In genomic region chr4:93412695-93413094, GRCm38 (mm10) we compare ENCODE assay signal across 15 mouse cellular contexts.
"Had no signal": no experiment of that assay in that cellular context is flagged by ENCODE, and none has a peak within 500 bp of the region (broad histone marks: within the 10 kb centered on the region; RNA-seq: fewer than 3 reads in every experiment).

No protein-coding gene starts in this region.

- H3K27me3 ChIP-seq: midbrain, embryonic 12.5 days; neural tube, embryonic 12.5 days; stomach, embryonic 15.5 days had no signal

- H3K36me3 ChIP-seq: midbrain, embryonic 10.5 days; midbrain, embryonic 12.5 days; neural tube, embryonic 12.5 days; stomach, embryonic 15.5 days had no signal

- H3K27ac ChIP-seq: midbrain, embryonic 10.5 days; midbrain, embryonic 12.5 days; neural tube, embryonic 12.5 days; stomach, embryonic 15.5 days; stomach, postnatal 0 days had no signal

- DNase-seq: lung, adult 18-20 months; lung, embryonic 14.5 days; lung, postnatal 10 days; lung, postnatal 4 days; midbrain, embryonic 14.5 days; right cerebral cortex, postnatal 14 days; thymus, adult 2 months; thymus, postnatal 25 days; thymus, postnatal 4 days had no signal

- H3K9me3 ChIP-seq: midbrain, embryonic 10.5 days; midbrain, embryonic 12.5 days; neural tube, embryonic 12.5 days; stomach, embryonic 15.5 days had no signal

- H3K4me3 ChIP-seq: midbrain, embryonic 10.5 days; midbrain, embryonic 12.5 days; neural tube, embryonic 12.5 days; stomach, embryonic 15.5 days had no signal

- ATAC-seq: midbrain, embryonic 16.5 days had no signal

- H3K9ac ChIP-seq: lung, embryonic 14.5 days; midbrain, embryonic 12.5 days; neural tube, embryonic 12.5 days; stomach, embryonic 15.5 days had no signal

- H3K4me2 ChIP-seq: lung, embryonic 14.5 days; midbrain, embryonic 12.5 days; neural tube, embryonic 12.5 days; stomach, embryonic 15.5 days had no signal

- H3K4me1 ChIP-seq: midbrain, embryonic 10.5 days; midbrain, embryonic 12.5 days; neural tube, embryonic 12.5 days; stomach, embryonic 15.5 days had no signal
